Mouse (Mus musculus) embryonic facial prominence, embryonic 11.5 days (tissue): ENCODE data around the gene Gars. TPM values are rescaled to one million over a fixed set of nuclear protein-coding genes. Genes with fewer than 3 reads are reported as not detected.

Experiments
- ATAC-seq: fragments of 200-750 bp; cut with Nextera tagmentation; replicated peaks from 2 replicates; pipeline ENCODE4 v1.8.0; 2017; ENCODE audit warnings: low read depth; ENCODE audit not compliant: insufficient number of reproducible peaks, low FRiP score, low TSS enrichment
- DNase-seq: peaks from one replicate; pipeline ENCODE4 v3.0.0-alpha.2; 2015; ENCODE audit warnings: low spot score
- H3K27ac ChIP-seq: fragments of 300-500 bp; sonication (generic); replicated peaks from 2 replicates; pipeline ENCODE4 v1.5.1; 2014; ENCODE audit warnings: mild to moderate bottlenecking, low read depth, low read length, control low read depth
- H3K27me3 ChIP-seq: fragments of 300-500 bp; sonication (generic); 2 replicates; pipeline ENCODE4 v1.6.1; 2014; ENCODE audit warnings: mild to moderate bottlenecking, low read length, moderate library complexity, mixed read lengths; ENCODE audit not compliant: control insufficient read depth, insufficient read depth
- H3K36me3 ChIP-seq: fragments of 300-500 bp; sonication (generic); replicated peaks from 2 replicates; pipeline ENCODE4 v1.6.1; 2014; ENCODE audit warnings: low read depth, mild to moderate bottlenecking, low read length, moderate library complexity, mixed read lengths; ENCODE audit not compliant: control insufficient read depth, insufficient read depth
- H3K4me1 ChIP-seq: fragments of 300-500 bp; sonication (generic); 2 replicates; pipeline ENCODE4 v1.6.1; 2014; ENCODE audit warnings: low read length, mixed read lengths; ENCODE audit not compliant: control insufficient read depth, insufficient read depth
- H3K4me2 ChIP-seq: fragments of 300-500 bp; sonication (generic); 2 replicates; pipeline ENCODE4 v1.6.1; 2014; ENCODE audit warnings: low read depth, mild to moderate bottlenecking, control low read depth, low read length, moderate library complexity
- H3K4me3 ChIP-seq: fragments of 300-500 bp; sonication (generic); 2 replicates; pipeline ENCODE4 v1.5.1; 2014; ENCODE audit warnings: low read depth, low read length, control low read depth
- H3K9ac ChIP-seq: fragments of 300-500 bp; sonication (generic); replicated peaks from 2 replicates; pipeline ENCODE4 v1.6.1; 2014; ENCODE audit warnings: mild to moderate bottlenecking, control low read depth, low read length
- H3K9me3 ChIP-seq: fragments of 300-500 bp; sonication (generic); replicated peaks from 2 replicates; pipeline ENCODE4 v1.6.1; 2016; ENCODE audit warnings: mild to moderate bottlenecking, low read length, inconsistent platforms, mixed read lengths; ENCODE audit not compliant: control insufficient read depth
- WGBS: fragments of 180-500 bp; shearing (Covaris S2); extraction: QIAGEN DNeasy Blood & Tissue Kit; methylation state at CpG from one replicate; pipeline ENCODE4 v1.1.7; 2014; 5-methylcytosine and 5-hydroxymethylcytosine counted together
- polyA plus RNA-seq: library from polyadenylated mRNA; unstranded; fragments of >200 nt; fragmentation: Nextera tagmentation; extraction: Ambion mirVana; gene quantifications from 2 replicates; pipeline ENCODE4 v1.2.1, GENCODE M21; 2014

Gene Gars
- polyA plus RNA-seq, 1 experiment from 2014 or later: 196 TPM

DNA sequence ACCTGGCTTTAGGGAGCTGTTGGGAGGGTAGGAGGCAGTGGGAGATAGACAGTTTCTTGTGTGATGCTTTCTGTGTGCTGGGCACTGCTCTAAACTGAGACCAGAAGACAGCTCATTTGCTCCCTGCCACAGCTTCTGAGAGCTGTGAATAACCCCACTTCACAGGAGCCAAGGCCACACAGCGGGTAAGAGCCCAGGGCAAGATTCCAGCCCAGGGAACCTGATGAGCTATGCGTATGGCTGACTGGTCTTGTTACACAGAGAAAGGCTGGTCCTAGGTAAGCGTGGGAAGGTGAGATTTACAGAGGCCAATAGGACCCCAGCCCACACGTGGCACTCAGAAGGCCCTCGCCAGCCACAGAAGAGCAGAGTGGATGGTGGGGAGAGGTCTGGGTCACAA, 88.8 kb downstream of the Gars start:
- WGBS: 69% methylated on average over 5 of the region's 5 CpGs
- Histone ChIP-seq H3K4me2 (no peak overlapping the region), H3K27ac (no peak overlapping the region), H3K36me3 (no peaks in the 10 kb centered on the region), H3K9ac (no peak overlapping the region), H3K27me3 (no peaks in the 10 kb centered on the region), H3K4me3 (no peak overlapping the region), H3K9me3 (no peaks in the 10 kb centered on the region), H3K4me1 (no peaks in the 10 kb centered on the region)
- no peak for ATAC-seq
- DNase-seq: no peak

DNA sequence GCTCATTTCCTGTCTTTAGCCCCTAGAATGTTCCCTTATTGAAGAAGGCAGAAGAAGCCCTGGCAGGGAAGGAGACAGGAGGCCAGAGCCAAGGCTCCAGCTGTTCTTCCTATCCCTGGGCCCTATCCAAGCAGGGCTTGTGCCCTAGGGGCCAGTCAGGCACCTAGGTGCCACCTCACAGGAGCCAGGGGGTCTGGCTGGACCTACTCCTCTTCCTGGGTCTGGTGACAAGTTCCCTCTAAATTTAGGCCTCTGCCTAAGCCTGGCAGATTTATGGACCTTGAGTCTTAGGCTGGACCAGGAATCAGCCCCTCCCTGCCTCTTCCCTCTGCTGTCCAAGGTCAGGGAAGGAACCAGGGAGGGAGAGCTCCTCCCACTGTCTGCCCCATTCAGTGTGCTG, 90.6 kb downstream of the Gars start:
- Histone ChIP-seq H3K4me2 (no peak overlapping the region), H3K9ac (no peak overlapping the region), H3K9me3 (no peaks in the 10 kb centered on the region), H3K27me3 (no peaks in the 10 kb centered on the region), H3K27ac (no peak overlapping the region), H3K36me3 (no peaks in the 10 kb centered on the region), H3K4me1 (no peaks in the 10 kb centered on the region), H3K4me3 (no peak overlapping the region)
- no peak for ATAC-seq
- no peak for DNase-seq

Other genes starting within 250 kb of the Gars start
- 2.2 and 2.3 TPM in 2 replicates for gene Znrf2, start 221.1 kb upstream of the Gars start, polyA plus RNA-seq
- gene Nod1, start 65.4 kb upstream of the Gars start, polyA plus RNA-seq: 1.9 and 2.3 TPM in 2 replicates
- 10.5 and 13.0 TPM in 2 replicates for gene Ggct, start 45.1 kb upstream of the Gars start, polyA plus RNA-seq
- 0.18 TPM in 1 of 2 replicates, not detected in the other for gene Crhr2, start 95.0 kb downstream of the Gars start, polyA plus RNA-seq
- 3.1 and 5.3 TPM in 2 replicates for gene Inmt, start 137.0 kb downstream of the Gars start, polyA plus RNA-seq
- gene Mindy4, start 165.4 kb downstream of the Gars start, polyA plus RNA-seq: 23.9 and 26.0 TPM in 2 replicates